Mouse (Mus musculus) urinary bladder, postnatal 0 days (tissue): ENCODE data around the gene Lce3c. TPM values are rescaled to one million over a fixed set of nuclear protein-coding genes. Genes with fewer than 3 reads are reported as not detected.

ENCODE experiments used
- polyA plus RNA-seq: library from polyadenylated mRNA; unstranded; fragments of >200 nt; fragmentation: Nextera tagmentation; extraction: Ambion mirVana; gene quantifications from 2 replicates; pipeline ENCODE4 v1.2.1, GENCODE M21; 2015

Gene Lce3c
- polyA plus RNA-seq: 0.44 TPM in 1 of 2 replicates, not detected in the other

GRCm38 (mm10) chr3:92944186-92944585, at the start of gene Lce3c:
Gene Lce3c, plus strand, starts transcription at chr3:92944486.

GRCm38 (mm10) chr3:92926130-92926529, 18.2 kb upstream of the Lce3c start, which contains the start of gene Lce3a:
Gene Lce3a, minus strand, starts transcription at chr3:92926230.

GRCm38 (mm10) chr3:92932679-92933078, 11.6 kb upstream of the Lce3c start, which contains the start of gene Lce3b:
Gene Lce3b, plus strand, starts transcription at chr3:92932979.

GRCm38 (mm10) chr3:92957090-92957489, 12.8 kb downstream of the Lce3c start, which contains the start of gene Lce3d:
Gene Lce3d, plus strand, starts transcription at chr3:92957390.

GRCm38 (mm10) chr3:92966761-92967160, 22.5 kb downstream of the Lce3c start, which contains the start of gene Lce3e:
Gene Lce3e, plus strand, starts transcription at chr3:92967061.

GRCm38 (mm10) chr3:92991926-92992325, 47.6 kb downstream of the Lce3c start, which contains the start of gene Lce3f:
Gene Lce3f, plus strand, starts transcription at chr3:92992226.

Other genes starting within 250 kb of the Lce3c start
- not detected in 2 replicates for gene Lce1e, start 235.4 kb upstream of the Lce3c start, polyA plus RNA-seq
- not detected in 2 replicates for gene Lce1f, start 224.1 kb upstream of the Lce3c start, polyA plus RNA-seq
- not detected in 2 replicates for gene Gm38119, start 205.4 kb upstream of the Lce3c start, polyA plus RNA-seq
- gene Lce1g, start 192.1 kb upstream of the Lce3c start, polyA plus RNA-seq: not detected in 2 replicates
- gene Lce1h, start 179.4 kb upstream of the Lce3c start, polyA plus RNA-seq: not detected in 2 replicates
- not detected in 2 replicates for gene Lce1i, start 165.6 kb upstream of the Lce3c start, polyA plus RNA-seq
- not detected in 2 replicates for gene Lce1j, start 154.0 kb upstream of the Lce3c start, polyA plus RNA-seq
- not detected in 2 replicates for gene Lce1k, start 136.6 kb upstream of the Lce3c start, polyA plus RNA-seq
- not detected in 2 replicates for gene Kprp, start 117.2 kb upstream of the Lce3c start, polyA plus RNA-seq
- not detected in 2 replicates for gene Lce1l, start 93.2 kb upstream of the Lce3c start, polyA plus RNA-seq
- gene 2310050C09Rik, start 74.3 kb upstream of the Lce3c start, polyA plus RNA-seq: not detected in 2 replicates
- gene Lce3a, start 18.3 kb upstream of the Lce3c start, polyA plus RNA-seq: not detected in 2 replicates
- not detected in 2 replicates for gene Lce3b, start 11.5 kb upstream of the Lce3c start, polyA plus RNA-seq
- not detected in 2 replicates for gene Lce3d, start 12.9 kb downstream of the Lce3c start, polyA plus RNA-seq
- gene Lce3e, start 22.6 kb downstream of the Lce3c start, polyA plus RNA-seq: not detected in 2 replicates
- gene Lce3f, start 47.7 kb downstream of the Lce3c start, polyA plus RNA-seq: 0.53 TPM in 1 of 2 replicates, not detected in the other
- 0.23 and 0.30 TPM in 2 replicates for gene Crct1, start 71.2 kb downstream of the Lce3c start, polyA plus RNA-seq
- not detected in 2 replicates for gene Lce1m, start 74.6 kb downstream of the Lce3c start, polyA plus RNA-seq
- not detected in 2 replicates for gene Gm4858, start 124.3 kb downstream of the Lce3c start, polyA plus RNA-seq
- not detected in 2 replicates for gene Crnn, start 200.3 kb downstream of the Lce3c start, polyA plus RNA-seq